Mouse (Mus musculus) cortical plate, adult 2 months (tissue): ENCODE measurements around the gene Pigb. TPM values are rescaled to one million over a fixed set of nuclear protein-coding genes. Genes with fewer than 3 reads are reported as not detected.

Source experiments
- H3K27ac ChIP-seq: fragments of 200-500 bp; 2 replicates; pipeline ENCODE4 v1.5.1; 2012; ENCODE audit warnings: low read length, control low read depth, inconsistent platforms; ENCODE audit not compliant: insufficient read depth
- H3K4me1 ChIP-seq: fragments of 200-500 bp; 2 replicates; pipeline ENCODE4 v1.6.1; 2011; ENCODE audit warnings: low read length; ENCODE audit not compliant: control insufficient read depth, insufficient read depth
- H3K4me3 ChIP-seq: fragments of 200-500 bp; 2 replicates; pipeline ENCODE4 v1.5.1; 2011; ENCODE audit warnings: mild to moderate bottlenecking, low read length, control low read depth; ENCODE audit not compliant: insufficient read depth
- CTCF ChIP-seq: fragments of 200-500 bp; IDR thresholded peaks from 2 replicates; pipeline ENCODE4 v1.5.1; 2011; ENCODE audit warnings: mild to moderate bottlenecking, control low read depth, low read length; ENCODE audit not compliant: insufficient read depth; ENCODE audit errors: extremely low read depth
- POLR2A ChIP-seq: fragments of 200-500 bp; IDR thresholded peaks from 2 replicates; pipeline ENCODE4 v1.6.1; 2011; ENCODE audit warnings: mild to moderate bottlenecking, low read length, control low read depth; ENCODE audit not compliant: insufficient read depth; ENCODE audit errors: extremely low read depth
- polyA plus RNA-seq: library from polyadenylated mRNA; depleted of rRNA; stranded (reverse); fragments of >200 nt; gene quantifications from 2 replicates; pipeline ENCODE4 v1.2.3, GENCODE M21; 2012; rRNA removed

Pigb gene
- polyA plus RNA-seq, 1 experiment: 17.0 TPM

DNA sequence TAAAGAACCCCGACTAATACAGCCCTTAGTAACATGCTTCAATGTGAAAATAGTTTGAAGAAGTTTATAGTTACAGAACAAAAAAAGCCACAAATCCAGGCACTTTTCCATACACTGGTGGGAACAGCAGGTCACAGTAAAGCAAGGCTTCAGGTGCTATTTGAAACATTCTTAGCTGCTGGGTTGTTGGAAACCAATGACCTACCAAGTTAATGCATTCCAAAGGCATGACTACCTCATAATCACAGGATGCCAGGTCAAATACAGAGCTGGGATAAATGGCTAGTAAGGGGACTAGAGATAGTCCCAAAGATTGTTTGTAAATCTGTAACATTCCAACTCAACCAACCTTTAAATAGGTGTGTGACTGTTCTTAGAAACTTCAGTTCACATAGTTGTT is 64.9 kb downstream of the Pigb start:
- TF ChIP-seq CTCF: no peak
- TF ChIP-seq POLR2A: no peak
- H3K4me1 ChIP-seq: no peaks in the 10 kb centered on the region
- no peak overlapping the region for H3K4me3 ChIP-seq
- H3K27ac ChIP-seq: no peak overlapping the region

DNA sequence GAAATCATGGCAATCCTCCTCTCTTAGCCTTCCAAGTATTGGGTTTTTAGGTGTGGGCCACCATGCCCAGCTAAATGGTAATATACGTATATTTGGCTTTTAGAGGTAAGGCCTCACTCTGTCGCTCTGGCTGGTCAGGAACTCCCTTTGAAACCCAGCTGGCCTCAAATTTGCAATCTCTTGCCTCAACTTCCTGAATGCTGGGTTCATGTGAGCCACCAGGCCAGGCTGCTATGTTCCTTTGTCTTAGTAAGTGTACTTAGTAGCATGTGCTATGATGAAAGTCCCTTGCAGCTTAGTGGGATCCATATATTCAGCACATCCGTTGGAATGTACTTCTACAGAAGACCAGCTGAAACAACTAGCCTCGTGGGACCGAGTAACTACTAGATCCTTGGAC is 65.4 kb downstream of the Pigb start:
- Histone ChIP-seq H3K4me3 (no peak overlapping the region), H3K27ac (no peak overlapping the region), H3K4me1 (no peaks in the 10 kb centered on the region)
- TF ChIP-seq POLR2A: no peak
- no peak for TF ChIP-seq CTCF

DNA sequence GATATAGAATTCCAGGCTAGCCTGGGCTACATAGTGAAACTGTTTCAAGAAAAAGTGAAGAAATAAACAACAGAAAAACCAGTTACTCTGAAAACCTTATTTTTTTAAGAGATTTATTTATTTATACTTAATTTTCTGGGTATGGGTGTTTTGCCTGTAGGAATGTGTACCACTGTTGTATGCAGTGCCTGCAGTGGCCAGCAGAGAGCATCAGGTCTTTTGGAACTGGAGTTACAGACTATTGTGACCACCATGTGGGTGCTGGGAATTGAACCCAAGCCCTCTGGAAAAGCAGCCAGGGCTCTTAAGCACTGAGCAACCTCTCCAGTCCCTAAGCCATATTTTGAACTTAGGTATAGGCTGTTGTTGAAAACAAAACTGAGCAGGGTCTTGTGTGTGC is 67.2 kb downstream of the Pigb start:
- H3K4me1 ChIP-seq: peaks cover 2% of the 10 kb centered on the region
- no peak for TF ChIP-seq CTCF
- no peak for TF ChIP-seq POLR2A

DNA sequence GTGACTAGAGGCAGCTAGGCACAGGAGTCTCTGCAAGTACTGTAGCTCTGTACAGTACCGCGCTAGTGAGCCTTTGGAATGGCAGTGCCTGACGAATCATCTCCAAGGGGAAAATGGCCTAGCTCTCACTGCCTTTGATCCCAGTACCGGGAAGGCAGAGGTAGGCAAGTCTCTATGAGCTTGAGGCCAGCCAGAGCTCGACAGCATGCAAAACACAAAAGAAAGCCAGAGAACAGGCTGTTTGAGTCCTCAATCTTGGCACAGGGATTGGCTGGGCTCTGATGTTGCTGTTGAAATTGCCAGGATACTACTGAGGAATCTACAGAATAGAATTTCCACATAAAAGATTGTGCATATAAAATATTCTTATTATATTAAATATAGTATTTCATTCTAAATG is 67.7 kb downstream of the Pigb start:
- Histone ChIP-seq H3K4me1 (peaks cover 2% of the 10 kb centered on the region), H3K27ac (no peak overlapping the region), H3K4me3 (no peak overlapping the region)
- no peak for TF ChIP-seq CTCF
- no peak for TF ChIP-seq POLR2A

More for the DNA sequence above, 67.2 kb downstream of the Pigb start:
- Histone ChIP-seq H3K4me3 (no peak overlapping the region), H3K27ac (no peak overlapping the region)

DNA sequence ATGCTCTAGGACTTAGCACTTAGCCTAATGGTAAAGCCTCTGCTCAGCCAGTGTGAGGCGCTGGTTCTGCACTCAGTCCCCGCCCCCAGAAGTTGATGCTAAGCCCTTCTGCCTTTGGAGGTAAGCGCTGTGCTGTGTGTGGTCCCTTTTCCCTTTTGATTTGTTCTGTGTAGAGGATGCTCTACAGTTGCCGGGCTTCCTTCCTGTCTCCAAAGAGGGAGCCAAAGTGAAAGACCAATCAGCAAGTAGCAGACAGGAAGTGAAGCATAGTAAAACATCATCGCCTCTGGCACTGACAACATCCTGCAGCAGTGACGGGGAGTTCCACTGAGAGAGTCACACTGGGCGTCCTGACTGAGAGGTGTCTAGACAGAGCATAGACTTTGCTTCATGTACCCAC is 70.3 kb downstream of the Pigb start:
- Histone ChIP-seq H3K4me3 (no peak overlapping the region), H3K4me1 (peaks cover 2% of the 10 kb centered on the region), H3K27ac (no peak overlapping the region)
- TF ChIP-seq CTCF (no peak), POLR2A (no peak)

DNA sequence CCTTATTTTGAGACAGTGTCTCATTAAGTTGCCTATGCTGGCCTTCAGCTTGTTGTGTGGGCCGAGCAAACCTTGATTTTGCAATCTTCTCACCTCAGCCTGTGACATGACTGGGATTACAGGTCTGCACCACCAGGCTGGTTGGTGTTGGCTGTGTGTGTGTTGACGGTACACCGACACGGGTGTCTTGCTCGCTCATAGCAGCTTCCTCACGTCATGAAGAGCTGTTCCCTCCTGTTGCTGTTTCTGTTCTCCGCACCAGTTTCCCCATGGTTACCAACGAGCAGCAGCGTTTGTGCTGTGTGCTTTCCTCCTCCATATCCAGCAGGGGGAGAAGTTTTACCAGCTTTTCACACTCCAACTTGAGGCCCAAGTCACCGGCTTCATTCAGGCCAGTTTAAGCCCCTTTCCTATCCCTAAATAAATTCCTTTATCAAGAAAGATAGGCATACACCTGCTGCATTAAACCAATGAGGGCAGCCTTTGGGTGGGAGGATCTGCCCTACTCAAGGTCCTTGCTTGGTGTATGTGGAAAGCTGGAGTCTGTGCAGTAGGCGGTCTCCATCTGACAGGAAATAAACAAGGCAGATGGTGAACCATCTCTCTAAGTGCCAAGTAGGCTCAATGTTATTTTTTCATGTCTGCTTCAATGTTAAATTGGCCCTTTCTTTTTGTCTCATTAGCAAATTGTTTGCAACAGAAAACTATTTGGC is 71.7 kb downstream of the Pigb start:
- Histone ChIP-seq H3K27ac (peak overlapping the region; percentile 5; the same call in 1 of the 2 replicates), H3K4me3 (no peak overlapping the region), H3K4me1 (peaks cover 2% of the 10 kb centered on the region)
- TF ChIP-seq CTCF: peak; percentile 75
- no peak for TF ChIP-seq POLR2A

DNA sequence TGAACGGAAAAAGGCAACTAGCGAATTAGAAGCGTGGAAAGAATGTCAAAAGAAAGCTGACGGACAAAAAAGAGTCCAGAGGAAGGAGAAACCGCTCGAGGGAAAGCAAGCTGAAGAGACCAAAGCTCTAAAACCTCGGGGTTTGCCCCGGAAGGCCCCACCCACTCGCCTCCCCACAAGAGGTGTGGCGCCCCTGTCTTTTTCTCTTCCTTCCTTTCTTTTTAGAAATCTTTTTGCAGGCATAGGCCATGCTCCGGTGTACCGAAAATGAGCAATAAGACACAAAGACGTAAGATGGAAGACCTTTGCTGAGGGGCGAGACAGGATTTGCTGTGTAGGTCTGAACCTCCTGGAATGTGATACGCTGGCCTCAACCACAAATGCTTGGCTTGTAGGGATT is 78.2 kb downstream of the Pigb start:
- Histone ChIP-seq H3K27ac (no peak overlapping the region), H3K4me3 (no peak overlapping the region), H3K4me1 (no peaks in the 10 kb centered on the region)
- TF ChIP-seq CTCF (no peak), POLR2A (no peak)

DNA sequence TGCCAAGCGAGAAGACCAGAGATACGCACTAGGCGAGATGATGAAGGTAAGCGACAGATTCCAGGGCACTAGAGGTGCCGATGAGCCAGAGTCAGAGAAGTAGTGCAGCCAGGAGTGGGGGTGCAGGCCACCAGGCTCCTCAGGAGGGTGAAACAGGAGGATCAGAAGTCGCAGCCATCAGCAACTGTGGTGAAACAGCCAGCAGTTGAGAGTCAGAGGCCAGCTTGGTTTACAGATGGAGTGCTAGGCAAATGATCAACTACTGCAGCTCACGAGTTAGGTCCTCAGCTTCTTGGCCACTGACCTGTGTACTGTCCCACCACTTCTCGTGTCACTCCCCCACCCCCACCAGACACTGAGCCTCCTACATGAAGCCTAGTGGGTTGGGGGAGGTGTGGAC is 78.8 kb downstream of the Pigb start:
- TF ChIP-seq POLR2A (no peak), CTCF (no peak)
- Histone ChIP-seq H3K4me1 (no peaks in the 10 kb centered on the region), H3K27ac (no peak overlapping the region), H3K4me3 (no peak overlapping the region)

DNA sequence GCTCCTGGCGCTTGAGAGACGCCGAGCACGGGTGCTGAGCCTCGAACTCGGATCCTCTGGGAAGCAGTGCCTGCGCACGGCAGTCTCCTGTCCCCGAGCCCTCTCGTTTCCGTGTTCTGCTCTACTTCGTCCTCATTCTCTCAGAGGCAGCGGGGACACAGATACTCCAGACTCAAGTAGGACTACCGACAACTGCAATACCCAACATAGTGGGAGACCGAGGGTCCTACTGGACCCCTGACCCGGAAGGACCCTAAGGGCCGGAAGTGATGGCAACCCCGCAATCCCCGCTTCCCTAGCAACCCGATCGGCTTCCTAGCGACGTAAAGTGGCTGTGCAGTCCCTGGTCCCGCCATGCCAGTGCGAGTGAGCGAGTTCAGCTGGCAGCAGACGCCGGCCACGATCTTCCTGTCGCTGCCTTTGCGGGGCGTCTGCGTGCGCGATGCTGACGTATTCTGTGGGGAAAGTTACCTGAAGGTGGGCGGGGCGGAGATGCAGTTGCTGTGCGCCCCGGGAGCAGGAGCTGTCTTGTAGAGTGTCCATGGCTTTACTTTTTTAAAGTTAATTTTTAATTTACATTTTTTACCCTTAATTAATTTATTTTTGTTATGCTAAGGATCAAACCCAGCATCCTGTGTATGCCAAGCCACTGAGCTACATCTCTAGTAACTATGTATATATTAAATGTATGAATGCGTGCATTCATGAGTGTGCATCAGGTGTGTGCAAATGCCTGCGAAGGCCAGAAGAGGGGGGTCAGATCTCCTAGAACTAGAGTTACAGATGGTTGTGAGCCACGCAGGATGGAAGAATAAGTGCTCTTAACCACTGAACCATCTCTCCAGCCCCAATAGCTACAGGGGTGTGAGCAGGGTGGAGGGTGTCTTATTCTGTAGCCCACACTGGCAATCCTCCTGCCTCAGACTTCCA is 81.4 kb downstream of the Pigb start, which contains the start of the genes Dyx1c1 and Gm44503:
Dyx1c1 (plus strand) TSS at position 265 of the 930 bp plus-strand sequence.
Gm44503 (plus strand) TSS at position 332 of the 930 bp plus-strand sequence.
- peak within 1 kb of the TSS; percentile 47 for H3K4me3 ChIP-seq
- peak; percentile 49; the same call in 1 of the 2 replicates for TF ChIP-seq POLR2A
- no peak for TF ChIP-seq CTCF
- no peaks in the 10 kb centered on the region for H3K4me1 ChIP-seq
- H3K27ac ChIP-seq: no peak within 1 kb of the TSS

Other genes starting within 250 kb of the Pigb start
- gene Prtg, start 233.5 kb downstream of the Pigb start, polyA plus RNA-seq: 0.84 and 0.93 TPM in 2 replicates
- gene Pygo1, start 114.7 kb downstream of the Pigb start, polyA plus RNA-seq: 7.7 and 8.5 TPM in 2 replicates
- gene Dyx1c1, start 81.6 kb downstream of the Pigb start, polyA plus RNA-seq: 1.7 and 2.0 TPM in 2 replicates
- gene Gm44503, start 81.5 kb downstream of the Pigb start, polyA plus RNA-seq: not detected in 2 replicates
- gene Ccpg1os, start 55.0 kb downstream of the Pigb start, polyA plus RNA-seq: 16.6 and 18.3 TPM in 2 replicates
- gene Ccpg1, start 54.9 kb downstream of the Pigb start, polyA plus RNA-seq: 70.8 and 81.8 TPM in 2 replicates
- gene Rab27a, start 4.5 kb upstream of the Pigb start, polyA plus RNA-seq: 2.8 and 3.0 TPM in 2 replicates
- gene Khdc3, start 61.5 kb upstream of the Pigb start, polyA plus RNA-seq: 0.27 and 0.40 TPM in 2 replicates
- gene Gm20509, start 62.1 kb upstream of the Pigb start, polyA plus RNA-seq: not detected in 2 replicates
- gene Rsl24d1, start 73.0 kb upstream of the Pigb start, polyA plus RNA-seq: 60.9 and 61.2 TPM in 2 replicates